Mouse (Mus musculus) heart, embryonic 12.5 days (tissue): ENCODE measurements around the gene Ntpcr. TPM values are rescaled to one million over a fixed set of nuclear protein-coding genes. Genes with fewer than 3 reads are reported as not detected.

Experiments used
- ATAC-seq: fragments of 200-750 bp; cut with Nextera tagmentation; 2 replicates; pipeline ENCODE4 v1.8.0; 2017; ENCODE audit warnings: moderate TSS enrichment, moderate library complexity; ENCODE audit not compliant: insufficient number of reproducible peaks, low FRiP score
- H3K27ac ChIP-seq: fragments of 300-500 bp; sonication (generic); 2 replicates; pipeline ENCODE4 v1.5.1; 2016; ENCODE audit warnings: mild to moderate bottlenecking, moderate library complexity; ENCODE audit not compliant: poor library complexity, severe bottlenecking
- H3K27me3 ChIP-seq: fragments of 300-500 bp; sonication (generic); replicated peaks from 2 replicates; pipeline ENCODE4 v1.6.1; 2016; ENCODE audit warnings: mild to moderate bottlenecking, moderate library complexity
- H3K36me3 ChIP-seq: fragments of 300-500 bp; sonication (generic); 2 replicates; pipeline ENCODE4 v1.6.1; 2016; ENCODE audit warnings: mild to moderate bottlenecking, moderate library complexity
- H3K4me1 ChIP-seq: fragments of 300-500 bp; sonication (generic); replicated peaks from 2 replicates; pipeline ENCODE4 v1.6.1; 2016; ENCODE audit warnings: mild to moderate bottlenecking
- H3K4me2 ChIP-seq: fragments of 300-500 bp; sonication (generic); 2 replicates; pipeline ENCODE4 v1.6.1; 2016; ENCODE audit warnings: mild to moderate bottlenecking, moderate library complexity
- H3K4me3 ChIP-seq: fragments of 300-500 bp; sonication (generic); 2 replicates; pipeline ENCODE4 v1.5.1; 2016; ENCODE audit warnings: mild to moderate bottlenecking
- H3K9ac ChIP-seq: fragments of 300-500 bp; sonication (generic); 2 replicates; pipeline ENCODE4 v1.6.1; 2016; ENCODE audit warnings: mild to moderate bottlenecking, moderate library complexity
- H3K9me3 ChIP-seq: fragments of 300-500 bp; sonication (generic); replicated peaks from 2 replicates; pipeline ENCODE4 v1.6.1; 2016; ENCODE audit warnings: mild to moderate bottlenecking, moderate library complexity
- WGBS: fragments of 180-500 bp; shearing (Covaris S2); methylation state at CpG from one replicate; pipeline ENCODE4 v1.1.7; 2016; 5-methylcytosine and 5-hydroxymethylcytosine counted together
- polyA plus RNA-seq: library from polyadenylated mRNA; unstranded; fragments of >200 nt; fragmentation: Nextera tagmentation; extraction: Ambion mirVana; gene quantifications from 2 replicates; pipeline ENCODE4 v1.2.1, GENCODE M21; 2016

Ntpcr gene
- polyA plus RNA-seq, result 24.5 and 25.3 TPM in 2 replicates

DNA sequence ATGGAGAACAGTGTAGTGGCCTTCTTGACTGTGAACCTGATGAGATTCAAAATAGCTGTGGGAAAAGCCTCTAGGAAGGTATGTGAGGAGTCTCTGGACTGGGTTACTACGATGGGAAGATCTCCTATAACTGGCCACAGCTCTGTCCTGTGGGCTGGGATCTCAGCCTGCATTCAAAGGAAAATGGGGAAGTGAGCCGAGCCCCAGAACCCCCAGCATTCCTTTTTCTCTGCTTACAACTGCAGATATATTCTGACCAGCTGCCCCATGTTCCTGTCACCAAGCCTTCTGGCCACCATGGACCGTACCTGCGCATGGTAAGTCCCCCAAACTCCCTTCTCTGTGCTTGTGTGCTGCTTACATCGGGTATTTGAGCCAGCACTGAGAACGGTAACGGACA, at the start of gene Ntpcr:
TSS of gene Ntpcr (plus strand) at position 218 of the 400 bp plus-strand sequence.
- Histone ChIP-seq H3K4me1 (peaks cover 12% of the 10 kb centered on the region; the same call in 1 of the 2 replicates), H3K4me3 (no peak within 1 kb of the TSS), H3K36me3 (no peaks in the 10 kb centered on the region), H3K27me3 (no peaks in the 10 kb centered on the region), H3K9ac (no peak within 1 kb of the TSS), H3K27ac (no peak within 1 kb of the TSS), H3K9me3 (no peaks in the 10 kb centered on the region), H3K4me2 (no peak within 1 kb of the TSS)
- 76% methylated on average over 7 of the region's 7 CpGs for WGBS
- ATAC-seq, result no peak

DNA sequence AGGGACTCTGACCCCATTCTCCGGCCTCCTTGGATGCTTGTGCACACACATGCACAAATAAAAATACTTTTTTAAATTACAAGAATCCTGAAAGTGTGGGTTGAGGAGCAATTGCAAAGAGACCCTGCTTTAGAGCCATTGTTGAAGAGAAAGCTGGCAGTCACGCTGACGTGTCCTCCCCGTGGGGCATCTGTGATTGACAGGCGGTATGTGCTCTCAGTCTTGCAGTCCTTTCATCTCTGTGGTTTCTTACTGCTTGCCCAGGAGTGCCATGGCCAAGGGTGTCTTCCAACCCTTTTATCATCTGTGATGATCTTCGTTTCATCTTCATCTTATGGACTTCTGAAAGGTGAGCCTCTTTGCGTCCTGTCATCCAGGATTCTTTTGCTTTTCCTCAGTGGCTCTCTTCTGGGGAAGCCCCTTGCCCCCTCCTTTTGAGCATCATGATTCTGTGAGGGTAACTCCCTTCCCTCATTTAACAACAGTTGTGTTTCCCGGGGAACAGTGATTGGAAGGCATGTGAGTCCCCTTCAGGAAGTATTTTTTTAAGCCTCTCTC, 48.8 kb upstream of the Ntpcr start:
- no peak overlapping the region for H3K27ac ChIP-seq
- peaks cover 9% of the 10 kb centered on the region for H3K4me1 ChIP-seq
- no peaks in the 10 kb centered on the region for H3K36me3 ChIP-seq
- no peaks in the 10 kb centered on the region for H3K27me3 ChIP-seq
- H3K4me2 ChIP-seq, result no peak overlapping the region
- no peak overlapping the region for H3K4me3 ChIP-seq
- no peak overlapping the region for H3K9ac ChIP-seq
- ATAC-seq, result no peak
- 49% methylated on average over 8 of the region's 8 CpGs for WGBS
- no peaks in the 10 kb centered on the region for H3K9me3 ChIP-seq

GRCm38 (mm10) chr8:125685216-125685760, 44.5 kb upstream of the Ntpcr start:
- H3K27ac ChIP-seq, result no peak overlapping the region
- H3K9me3 ChIP-seq, result no peaks in the 10 kb centered on the region
- H3K9ac ChIP-seq, result no peak overlapping the region
- no peaks in the 10 kb centered on the region for H3K27me3 ChIP-seq
- H3K4me2 ChIP-seq, result no peak overlapping the region
- no peak overlapping the region for H3K4me3 ChIP-seq
- ATAC-seq, result no peak
- peaks cover 19% of the 10 kb centered on the region for H3K4me1 ChIP-seq
- H3K36me3 ChIP-seq, result no peaks in the 10 kb centered on the region
- WGBS, result 56% methylated on average over 6 of the region's 6 CpGs

GRCm38 (mm10) chr8:125686221-125686865, 43.4 kb upstream of the Ntpcr start:
- WGBS, result 62% methylated on average over 9 of the region's 9 CpGs
- Histone ChIP-seq H3K4me1 (peaks cover 19% of the 10 kb centered on the region), H3K27me3 (no peaks in the 10 kb centered on the region), H3K9ac (no peak overlapping the region), H3K4me3 (no peak overlapping the region), H3K4me2 (0 out of 2 replicates have a peak overlapping the region, but pooled peaks have one; percentile 11), H3K27ac (peak overlapping the region; percentile 52), H3K9me3 (no peaks in the 10 kb centered on the region), H3K36me3 (no peaks in the 10 kb centered on the region)
- ATAC-seq, result no peak

DNA sequence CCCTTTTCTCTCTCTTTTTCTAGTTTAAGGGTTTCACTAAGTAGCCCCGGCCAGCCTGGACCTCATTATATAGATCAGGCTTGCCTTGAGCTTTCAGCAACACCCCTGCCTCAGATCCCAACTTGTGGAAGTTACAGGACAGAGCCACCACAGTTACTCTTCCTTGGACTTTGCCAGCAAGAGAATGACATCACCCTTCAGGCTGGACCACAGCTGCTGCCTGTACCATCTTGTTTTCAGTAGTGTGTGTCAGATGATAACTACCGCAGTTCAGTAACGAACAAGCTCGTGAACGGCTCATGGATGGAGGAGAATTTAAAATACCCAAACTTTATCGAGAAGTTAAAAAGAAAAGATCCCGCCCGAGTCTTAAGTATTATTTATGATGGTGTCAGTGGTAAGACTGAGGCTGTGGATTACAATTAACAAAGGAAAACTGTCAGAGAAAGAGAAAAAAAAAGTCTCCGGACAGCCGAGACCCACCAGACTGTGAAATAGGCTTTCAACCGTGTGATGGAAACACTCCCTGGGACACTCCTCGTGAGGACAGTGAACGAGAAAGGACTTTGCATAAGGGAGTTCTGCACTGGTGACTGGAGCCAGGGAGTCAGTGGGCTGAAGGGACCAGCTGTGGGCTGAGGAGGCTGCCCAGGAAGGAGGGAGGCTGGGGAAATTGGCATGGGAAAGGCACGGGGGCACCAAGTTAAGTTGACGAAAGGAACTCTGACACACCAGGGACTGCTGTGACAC, 39.4 kb upstream of the Ntpcr start:
- no peaks in the 10 kb centered on the region for H3K27me3 ChIP-seq
- no peak overlapping the region for H3K4me2 ChIP-seq
- 72% methylated on average over 15 of the region's 15 CpGs for WGBS
- peaks cover 16% of the 10 kb centered on the region for H3K4me1 ChIP-seq
- no peak overlapping the region for H3K4me3 ChIP-seq
- no peak for ATAC-seq
- H3K9me3 ChIP-seq, result no peaks in the 10 kb centered on the region
- no peaks in the 10 kb centered on the region for H3K36me3 ChIP-seq
- H3K27ac ChIP-seq, result no peak overlapping the region
- no peak overlapping the region for H3K9ac ChIP-seq

DNA sequence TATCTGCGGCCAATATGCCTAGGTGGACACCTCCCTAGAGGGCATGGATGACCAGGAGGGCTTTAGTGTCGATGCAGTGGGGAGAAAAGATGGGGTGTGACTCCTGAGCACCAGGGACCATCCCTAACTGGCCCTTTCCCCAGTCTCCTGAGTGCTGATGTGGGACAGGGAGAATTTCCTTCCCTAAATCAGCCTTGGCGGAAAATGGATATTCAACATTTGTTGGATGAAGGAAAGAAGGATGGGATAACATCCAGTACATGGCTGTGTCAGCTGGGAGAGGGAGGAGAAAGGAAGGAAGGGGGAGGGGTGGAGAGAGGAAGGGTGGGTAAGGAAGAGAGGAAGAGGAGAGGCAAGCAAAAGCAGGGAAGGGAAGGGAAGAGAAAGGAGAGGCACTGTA, 38.8 kb upstream of the Ntpcr start:
- no peaks in the 10 kb centered on the region for H3K27me3 ChIP-seq
- WGBS, result 77% methylated on average over 3 of the region's 3 CpGs
- H3K4me1 ChIP-seq, result peaks cover 11% of the 10 kb centered on the region
- ATAC-seq, result no peak
- H3K9ac ChIP-seq, result no peak overlapping the region
- no peak overlapping the region for H3K4me3 ChIP-seq
- no peak overlapping the region for H3K27ac ChIP-seq
- H3K4me2 ChIP-seq, result no peak overlapping the region
- no peaks in the 10 kb centered on the region for H3K9me3 ChIP-seq
- no peaks in the 10 kb centered on the region for H3K36me3 ChIP-seq

DNA sequence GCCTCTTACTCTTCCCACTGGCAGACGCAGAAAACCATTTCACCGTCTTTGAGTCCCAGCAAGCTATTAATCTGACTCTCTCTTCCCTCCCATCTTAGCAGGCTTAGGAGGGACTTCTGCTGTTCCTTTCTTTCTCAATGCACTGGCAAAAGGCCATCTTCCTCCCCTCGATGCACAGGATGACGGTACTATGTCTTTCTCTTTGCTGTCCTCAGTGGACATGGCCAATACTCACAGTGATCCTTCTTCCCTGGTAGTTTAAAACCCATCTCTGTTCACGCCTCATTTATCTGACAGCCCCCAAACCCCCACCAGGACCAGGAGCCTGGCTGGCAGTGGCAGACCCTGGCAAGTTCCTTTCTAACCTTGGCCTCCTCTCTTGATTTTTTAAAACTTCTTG, 37.3 kb upstream of the Ntpcr start:
- WGBS, result 45% methylated on average over 5 of the region's 5 CpGs
- no peaks in the 10 kb centered on the region for H3K9me3 ChIP-seq

GRCm38 (mm10) chr8:125693197-125693596, 36.6 kb upstream of the Ntpcr start:
- H3K27ac ChIP-seq, result no peak overlapping the region
- 84% methylated on average over 3 of the region's 3 CpGs for WGBS
- H3K9me3 ChIP-seq, result no peaks in the 10 kb centered on the region
- H3K36me3 ChIP-seq, result no peaks in the 10 kb centered on the region
- no peak overlapping the region for H3K9ac ChIP-seq
- H3K27me3 ChIP-seq, result no peaks in the 10 kb centered on the region
- no peak overlapping the region for H3K4me2 ChIP-seq
- H3K4me3 ChIP-seq, result no peak overlapping the region
- H3K4me1 ChIP-seq, result peaks cover 6% of the 10 kb centered on the region; the same call in 1 of the 2 replicates
- no peak for ATAC-seq

More for the DNA sequence above, 37.3 kb upstream of the Ntpcr start:
- H3K9ac ChIP-seq, result no peak overlapping the region
- no peaks in the 10 kb centered on the region for H3K27me3 ChIP-seq
- H3K27ac ChIP-seq, result no peak overlapping the region
- no peak for ATAC-seq
- no peak overlapping the region for H3K4me2 ChIP-seq
- H3K36me3 ChIP-seq, result no peaks in the 10 kb centered on the region
- H3K4me3 ChIP-seq, result no peak overlapping the region
- peaks cover 6% of the 10 kb centered on the region; the same call in 1 of the 2 replicates for H3K4me1 ChIP-seq

DNA sequence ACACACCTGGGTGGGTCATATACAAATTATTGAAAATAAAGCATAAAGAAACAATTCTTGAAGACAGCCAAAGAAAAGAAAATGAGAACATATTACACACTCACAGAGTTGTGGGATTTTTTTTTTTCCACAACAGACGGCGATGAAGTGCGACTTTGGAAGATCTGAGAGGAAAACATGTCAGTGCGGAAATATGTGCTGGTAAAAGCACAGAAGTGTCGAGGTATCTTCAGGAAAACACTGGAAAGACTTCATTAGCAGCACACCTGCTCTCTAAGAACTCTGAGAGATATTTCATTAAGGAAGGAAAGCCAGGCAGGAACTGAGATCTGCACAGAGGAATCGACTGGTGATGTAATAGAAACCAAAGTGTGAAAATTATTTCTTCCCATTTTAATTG, 33.8 kb upstream of the Ntpcr start:
- Histone ChIP-seq H3K4me1 (no peaks in the 10 kb centered on the region), H3K27ac (no peak overlapping the region), H3K4me2 (no peak overlapping the region), H3K27me3 (no peaks in the 10 kb centered on the region), H3K4me3 (no peak overlapping the region), H3K9ac (no peak overlapping the region), H3K36me3 (no peaks in the 10 kb centered on the region), H3K9me3 (peaks cover 3% of the 10 kb centered on the region; the same call in 1 of the 2 replicates)
- WGBS, result 77% methylated on average over 6 of the region's 6 CpGs
- no peak for ATAC-seq

DNA sequence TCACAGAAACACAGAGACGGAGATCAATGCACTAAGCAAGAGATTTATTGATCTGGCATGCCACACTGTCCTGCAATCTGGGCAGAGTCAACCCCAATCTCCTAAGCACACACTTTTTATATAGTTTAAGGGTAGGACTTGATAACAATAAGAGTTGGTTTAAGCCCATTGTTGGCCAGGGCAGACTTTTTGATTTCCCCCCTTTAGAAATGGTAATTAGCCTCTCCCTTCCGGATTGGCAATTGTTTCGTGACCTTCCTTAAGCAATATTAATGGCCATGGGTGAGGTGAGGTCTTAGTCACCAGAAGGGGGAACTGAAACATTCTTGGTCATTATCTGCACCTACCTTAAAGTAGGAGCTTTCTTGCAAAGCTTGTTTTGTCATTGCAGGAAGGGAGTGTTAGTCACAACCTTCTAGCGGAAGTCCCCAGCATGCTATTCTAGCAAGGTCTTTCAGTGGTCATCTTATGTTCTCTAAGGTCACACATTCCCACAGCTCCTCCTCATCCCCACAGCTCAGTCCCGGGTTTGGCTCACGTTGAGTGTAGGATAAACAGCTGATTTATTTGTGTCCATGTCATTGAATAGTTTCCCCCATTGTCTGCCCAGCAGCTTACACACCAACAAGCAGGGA, 30.3 kb upstream of the Ntpcr start:
- no peak overlapping the region for H3K9ac ChIP-seq
- H3K4me3 ChIP-seq, result no peak overlapping the region
- peaks cover 3% of the 10 kb centered on the region; the same call in 1 of the 2 replicates for H3K9me3 ChIP-seq
- ATAC-seq, result no peak
- H3K4me2 ChIP-seq, result no peak overlapping the region
- no peaks in the 10 kb centered on the region for H3K27me3 ChIP-seq
- H3K27ac ChIP-seq, result no peak overlapping the region
- no peaks in the 10 kb centered on the region for H3K36me3 ChIP-seq
- WGBS, result 76% methylated on average over 6 of the region's 6 CpGs
- no peaks in the 10 kb centered on the region for H3K4me1 ChIP-seq

DNA sequence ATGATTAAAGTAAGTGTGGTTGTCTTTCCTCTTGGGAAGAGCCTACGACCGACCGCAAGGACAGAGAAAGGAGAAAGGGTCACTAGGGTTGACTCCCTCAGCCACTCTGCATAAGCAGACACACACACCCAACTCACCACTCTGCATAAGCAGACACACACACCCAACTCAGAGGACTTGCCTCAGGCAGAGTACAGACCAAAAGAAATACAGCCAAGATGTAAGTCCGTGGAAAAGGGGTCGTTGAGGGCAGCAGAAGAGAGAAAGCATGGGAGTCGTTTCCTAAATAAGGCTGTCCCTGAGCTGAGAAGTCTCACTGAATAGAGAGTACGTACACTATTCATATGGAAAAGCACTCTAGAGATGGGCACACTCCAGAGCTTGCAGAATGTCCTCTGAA, 29.4 kb upstream of the Ntpcr start:
- Histone ChIP-seq H3K4me3 (no peak overlapping the region), H3K9ac (no peak overlapping the region), H3K27ac (no peak overlapping the region), H3K4me2 (no peak overlapping the region), H3K9me3 (peaks cover 3% of the 10 kb centered on the region; the same call in 1 of the 2 replicates), H3K36me3 (no peaks in the 10 kb centered on the region), H3K4me1 (no peaks in the 10 kb centered on the region), H3K27me3 (no peaks in the 10 kb centered on the region)
- no peak for ATAC-seq
- 77% methylated on average over 7 of the region's 7 CpGs for WGBS
